In genomic region chr4:63993462-63994113, GRCm38 (mm10) we compare ENCODE assay signal across 19 mouse cellular contexts. TPM values are rescaled to one million over a fixed set of nuclear protein-coding genes. Genes with fewer than 3 reads are reported as not detected.
DNase-seq lines count a peak whose midpoint lies in the region; ATAC-seq lines count a peak whose summit lies in the region.
"Had no signal": no experiment of that assay in that cellular context is flagged by ENCODE, and none has a peak within 500 bp of the region (broad histone marks: within the 10 kb centered on the region; RNA-seq: fewer than 3 reads in every experiment).

No protein-coding gene starts in this region.

- H3K27ac ChIP-seq in midbrain, embryonic 15.5 days: peak overlapping the region; percentile 25; the same call in 1 of the 2 replicates
- H3K27ac ChIP-seq: forebrain, embryonic 13.5 days; heart, embryonic 13.5 days; intestine, embryonic 15.5 days; stomach, embryonic 15.5 days had no signal

- DNase-seq in cerebellum, postnatal 14 days: peak; percentile 33 to 38
- DNase-seq in cerebellum, postnatal 36 days: no peak
- DNase-seq in left cerebral cortex, postnatal 4 days: peak; percentile 29
- DNase-seq in left cerebral cortex, postnatal 25 days (ENCODE audit: low spot score in 2 of 2): no peak
- peak; percentile 31 for DNase-seq in adrenal gland, postnatal 14 days
- DNase-seq in kidney, postnatal 4 days: no peak
- no peak for DNase-seq in right cerebral cortex, postnatal 36 days (ENCODE audit: low spot score in 2 of 2)
- DNase-seq: cerebellum, adult 11 months; gastrocnemius, postnatal 25 days; kidney, postnatal 10 days; lung, postnatal 10 days; thymus, postnatal 36 days had no signal

- no peak overlapping the region for H3K4me3 ChIP-seq in midbrain, embryonic 15.5 days
- H3K4me3 ChIP-seq: forebrain, embryonic 13.5 days; heart, embryonic 13.5 days; intestine, embryonic 15.5 days; stomach, embryonic 15.5 days had no signal

- H3K9me3 ChIP-seq in midbrain, embryonic 15.5 days: no peaks in the 10 kb centered on the region
- H3K9me3 ChIP-seq: forebrain, embryonic 13.5 days; heart, embryonic 13.5 days; intestine, embryonic 15.5 days; stomach, embryonic 15.5 days had no signal

- H3K27me3 ChIP-seq in midbrain, embryonic 15.5 days (replicated peaks): no peaks in the 10 kb centered on the region
- H3K27me3 ChIP-seq: forebrain, embryonic 13.5 days; intestine, embryonic 15.5 days; stomach, embryonic 15.5 days had no signal

- H3K9ac ChIP-seq in midbrain, embryonic 15.5 days: no peak overlapping the region
- H3K9ac ChIP-seq: forebrain, embryonic 13.5 days; heart, embryonic 13.5 days; intestine, embryonic 15.5 days; stomach, embryonic 15.5 days had no signal

- peaks cover 12% of the 10 kb centered on the region for H3K4me1 ChIP-seq in midbrain, embryonic 15.5 days
- H3K4me1 ChIP-seq: forebrain, embryonic 13.5 days; intestine, embryonic 15.5 days; stomach, embryonic 15.5 days had no signal

- intact Hi-C loops in left cerebral cortex, postnatal 4 days (cut with DNase I): no loop called here
- intact Hi-C loops in left cerebral cortex, postnatal 25 days (cut with DNase I): no loop called here

- ATAC-seq in midbrain, embryonic 15.5 days (replicated peaks): peak; percentile 80; the same call in 1 of the 2 replicates
- ATAC-seq: activated CD4-positive, CD25-positive, alpha-beta regulatory T cell, adult 4 months; forebrain, embryonic 13.5 days; intestine, embryonic 15.5 days had no signal

- H3K36me3 ChIP-seq in midbrain, embryonic 15.5 days (replicated peaks): no peaks in the 10 kb centered on the region
- H3K36me3 ChIP-seq: heart, embryonic 13.5 days; intestine, embryonic 15.5 days; stomach, embryonic 15.5 days had no signal

- H3K4me2 ChIP-seq in midbrain, embryonic 15.5 days: no peak overlapping the region
- H3K4me2 ChIP-seq: forebrain, embryonic 13.5 days; heart, embryonic 13.5 days; intestine, embryonic 15.5 days; stomach, embryonic 15.5 days had no signal

- WGBS in midbrain, embryonic 15.5 days: 61% methylated on average over 2 of the region's 2 CpGs

RNA-seq across cellular contexts. Expression of gene Tnc, which starts 53.2 kb away (rescaled TPM):
- total RNA-seq in left cerebral cortex, postnatal 4 days (2021): 100 to 1,000 TPM; 122 to 128 TPM
- 1 to 10 TPM; 2.6 to 3.8 TPM for total RNA-seq in left cerebral cortex, postnatal 25 days (2021)
- total RNA-seq in adrenal gland, postnatal 14 days (2021): 3.2 and 5.6 TPM in 2 replicates
- polyA plus RNA-seq in midbrain, embryonic 15.5 days (2015; fragmentation: Nextera tagmentation; extraction: Ambion mirVana): 52.6 and 63.1 TPM in 2 replicates
- total RNA-seq: MEL had no signal

Comparison
In these comparisons a context has a peak if more than half of its experiments do, and no peak if none do; other contexts are left out.
1. DNase-seq: peak in cerebellum, postnatal 14 days (2 of 2), left cerebral cortex, postnatal 4 days (single experiment) and adrenal gland, postnatal 14 days (single experiment); none in cerebellum, postnatal 36 days (0 of 2), left cerebral cortex, postnatal 25 days (0 of 2), kidney, postnatal 4 days (0 of 2) and right cerebral cortex, postnatal 36 days (0 of 2).
2. RNA of gene Tnc, which starts 53.2 kb away (total RNA-seq): 122 to 128 TPM in left cerebral cortex, postnatal 4 days; 2.6 to 3.8 TPM in left cerebral cortex, postnatal 25 days and 3.2 to 5.6 TPM in adrenal gland, postnatal 14 days; every median in the first group is over 10 times any median in the second.